Mouse (Mus musculus) MEL (cell line): ENCODE measurements around the gene Nme7. TPM values are rescaled to one million over a fixed set of nuclear protein-coding genes. Genes with fewer than 3 reads are reported as not detected.

Source experiments
- DNase-seq: peaks from one replicate; pipeline ENCODE4 v3.0.0; 2011; ENCODE audit warnings: low read depth, low spot score
- H3K27ac ChIP-seq: 2 replicates; pipeline ENCODE4 v1.5.1; 2012; ENCODE audit warnings: low read depth, mild to moderate bottlenecking, control low read depth, low read length, moderate library complexity; ENCODE audit not compliant: control insufficient read depth
- H3K27me3 ChIP-seq, 2 experiments: fragments of 150-350 bp in 1 of 2; sonication (generic) in 1 of 2; 2 replicates each; pipeline ENCODE4 v1.6.1; 2012; ENCODE audit warnings: low read length in 2 of 2, mild to moderate bottlenecking in 2 of 2, improper control_type of control experiment in 1 of 2, moderate library complexity in 1 of 2; ENCODE audit not compliant: insufficient read depth in 2 of 2, control insufficient read depth in 1 of 2
- H3K36me3 ChIP-seq, 2 experiments: 2 replicates each; pipeline ENCODE4 v1.6.1; 2012 to 2014; ENCODE audit warnings: low read length in 2 of 2, improper control_type of control experiment in 1 of 2, inconsistent platforms in 1 of 2, mild to moderate bottlenecking in 1 of 2; ENCODE audit not compliant: insufficient read depth in 2 of 2, control insufficient read depth in 1 of 2
- H3K4me1 ChIP-seq, 2 experiments: fragments of 150-350 bp in 1 of 2; sonication (generic) in 1 of 2; 2 replicates each; pipeline ENCODE4 v1.6.1; 2012; ENCODE audit warnings: low read length in 2 of 2, improper control_type of control experiment in 1 of 2, mild to moderate bottlenecking in 1 of 2; ENCODE audit not compliant: insufficient read depth in 2 of 2, control insufficient read depth in 1 of 2
- H3K4me3 ChIP-seq, 2 experiments: fragments of 150-350 bp in 1 of 2; sonication (generic) in 1 of 2; 2 replicates each; pipeline ENCODE4 v1.5.1; 2012; ENCODE audit warnings: low read depth in 2 of 2, low read length in 2 of 2, mild to moderate bottlenecking in 2 of 2, moderate library complexity in 2 of 2, control low read depth in 1 of 2, improper control_type of control experiment in 1 of 2; ENCODE audit not compliant: control insufficient read depth in 1 of 2, insufficient read depth in 1 of 2
- H3K79me2 ChIP-seq: 2 replicates; pipeline ENCODE4 v1.6.1; 2012; ENCODE audit warnings: mild to moderate bottlenecking, low read length, moderate library complexity; ENCODE audit not compliant: control insufficient read depth, poor library complexity, insufficient read depth
- H3K9ac ChIP-seq: 2 replicates; pipeline ENCODE4 v1.6.1; 2012; ENCODE audit warnings: low read depth, mild to moderate bottlenecking, control low read depth, low read length, moderate library complexity; ENCODE audit not compliant: control insufficient read depth, poor library complexity, severe bottlenecking
- H3K9me3 ChIP-seq: fragments of 150-350 bp; sonication (generic); replicated peaks from 2 replicates; pipeline ENCODE4 v1.6.1; 2012; ENCODE audit warnings: mild to moderate bottlenecking, low read length, improper control_type of control experiment, moderate library complexity; ENCODE audit not compliant: insufficient read depth
- BHLHE40 ChIP-seq: IDR thresholded peaks from 2 replicates; pipeline ENCODE4 v1.6.1; 2012; ENCODE audit warnings: low read depth, mild to moderate bottlenecking, inconsistent platforms, low read length, improper control_type of control experiment, borderline replicate concordance
- CHD2 ChIP-seq: IDR thresholded peaks from 2 replicates; pipeline ENCODE4 v1.6.1; 2011; ENCODE audit warnings: low read length, improper control_type of control experiment
- CTCF ChIP-seq, 3 experiments: IDR thresholded peaks in 2 of 3; conservative IDR thresholded peaks in 1 of 3; 2 replicates each; pipeline ENCODE4 v1.5.1; 2011 to 2012; ENCODE audit warnings: low read length in 3 of 3, low read depth in 2 of 3, mild to moderate bottlenecking in 2 of 3, improper control_type of control experiment in 1 of 3, inconsistent platforms in 1 of 3, mixed read lengths in 1 of 3, moderate library complexity in 1 of 3; ENCODE audit not compliant: control insufficient read depth in 1 of 3, insufficient read depth in 1 of 3, poor library complexity in 1 of 3, severe bottlenecking in 1 of 3
- E2F4 ChIP-seq: IDR thresholded peaks from 2 replicates; pipeline ENCODE4 v1.6.1; 2011; ENCODE audit warnings: low read depth, low read length, improper control_type of control experiment, borderline replicate concordance
- ETS1 ChIP-seq: IDR thresholded peaks from 2 replicates; pipeline ENCODE4 v1.6.1; 2012; ENCODE audit warnings: low read depth, mild to moderate bottlenecking, inconsistent platforms, low read length, improper control_type of control experiment, moderate library complexity
- HCFC1 ChIP-seq: IDR thresholded peaks from 2 replicates; pipeline ENCODE4 v1.6.1; 2012; ENCODE audit warnings: low read depth, mild to moderate bottlenecking, inconsistent platforms, low read length, improper control_type of control experiment, moderate library complexity
- JUND ChIP-seq: IDR thresholded peaks from 2 replicates; pipeline ENCODE4 v1.6.1; 2011; ENCODE audit warnings: low read depth, mild to moderate bottlenecking, improper control_type of control experiment, low read length
- MAX ChIP-seq: IDR thresholded peaks from 2 replicates; pipeline ENCODE4 v1.6.1; 2011; ENCODE audit warnings: low read length, improper control_type of control experiment
- MAZ ChIP-seq: IDR thresholded peaks from 2 replicates; pipeline ENCODE4 v1.6.1; 2012; ENCODE audit warnings: low read depth, mild to moderate bottlenecking, inconsistent platforms, low read length, improper control_type of control experiment
- MEF2A ChIP-seq: IDR thresholded peaks from 2 replicates; pipeline ENCODE4 v1.6.1; 2014; ENCODE audit warnings: low read depth, mild to moderate bottlenecking, inconsistent platforms, low read length, improper control_type of control experiment; ENCODE audit not compliant: poor library complexity, insufficient replicate concordance, severe bottlenecking; ENCODE audit errors: extremely low read depth
- MXI1 ChIP-seq: IDR thresholded peaks from 2 replicates; pipeline ENCODE4 v1.6.1; 2011; ENCODE audit warnings: mild to moderate bottlenecking, low read depth, low read length, improper control_type of control experiment
- MYB ChIP-seq: IDR thresholded peaks from 2 replicates; pipeline ENCODE4 v1.6.1; 2011; ENCODE audit warnings: mild to moderate bottlenecking, low read depth, low read length, improper control_type of control experiment
- MYC ChIP-seq: IDR thresholded peaks from 2 replicates; pipeline ENCODE4 v1.6.1; 2011; ENCODE audit warnings: low read depth, mild to moderate bottlenecking, low read length, improper control_type of control experiment, moderate library complexity
- NRF1 ChIP-seq: IDR thresholded peaks from 2 replicates; pipeline ENCODE4 v1.6.1; 2014; ENCODE audit warnings: low read depth, mild to moderate bottlenecking, inconsistent platforms, low read length, improper control_type of control experiment, moderate library complexity; ENCODE audit not compliant: poor library complexity, insufficient read depth, severe bottlenecking
- POLR2A ChIP-seq, 2 experiments: IDR thresholded peaks; 2 replicates each; pipeline ENCODE4 v1.6.1; 2011 to 2012; ENCODE audit warnings: low read length in 2 of 2, mild to moderate bottlenecking in 2 of 2, control low read depth in 1 of 2, improper control_type of control experiment in 1 of 2, low read depth in 1 of 2, moderate library complexity in 1 of 2; ENCODE audit not compliant: control insufficient read depth in 1 of 2, insufficient read depth in 1 of 2, poor library complexity in 1 of 2
- POLR2AphosphoS5 ChIP-seq: IDR thresholded peaks from 2 replicates; pipeline ENCODE4 v1.6.1; 2012; ENCODE audit warnings: low read depth, borderline replicate concordance, mild to moderate bottlenecking, inconsistent platforms, low read length, moderate library complexity, mixed read lengths
- RAD21 ChIP-seq: IDR thresholded peaks from 2 replicates; pipeline ENCODE4 v1.6.1; 2011; ENCODE audit warnings: mild to moderate bottlenecking, low read depth, low read length, improper control_type of control experiment
- RCOR1 ChIP-seq: IDR thresholded peaks from 2 replicates; pipeline ENCODE4 v1.6.1; 2012; ENCODE audit warnings: low read depth, mild to moderate bottlenecking, inconsistent platforms, low read length, improper control_type of control experiment
- TAL1 ChIP-seq: IDR thresholded peaks from 2 replicates; pipeline ENCODE4 v1.6.1; 2012; ENCODE audit warnings: mild to moderate bottlenecking, inconsistent platforms, low read length, moderate library complexity, mixed read lengths
- TBP ChIP-seq: IDR thresholded peaks from 2 replicates; pipeline ENCODE4 v1.8.0; 2011; ENCODE audit warnings: low read depth, low read length, improper control_type of control experiment
- UBTF ChIP-seq: IDR thresholded peaks from 2 replicates; pipeline ENCODE4 v1.6.1; 2012; ENCODE audit warnings: low read depth, mild to moderate bottlenecking, inconsistent platforms, low read length, improper control_type of control experiment, moderate library complexity, borderline replicate concordance; ENCODE audit not compliant: insufficient read depth
- USF2 ChIP-seq, 2 experiments: IDR thresholded peaks; 2 replicates each; pipeline ENCODE4 v1.6.1; 2011 to 2012; ENCODE audit warnings: improper control_type of control experiment in 2 of 2, low read length in 2 of 2, borderline replicate concordance in 1 of 2, inconsistent platforms in 1 of 2, low read depth in 1 of 2, mild to moderate bottlenecking in 1 of 2; ENCODE audit not compliant: insufficient read depth in 1 of 2
- ZKSCAN1 ChIP-seq: IDR thresholded peaks from 2 replicates; pipeline ENCODE4 v1.6.1; 2012; ENCODE audit warnings: low read depth, mild to moderate bottlenecking, inconsistent platforms, low read length, improper control_type of control experiment, moderate library complexity
- polyA plus RNA-seq, 2 experiments: library from polyadenylated mRNA; stranded (reverse) in 1 of 2; unstranded in 1 of 2; fragments of >175 nt in 1 of 2; fragments of >200 nt in 1 of 2; gene quantifications; 2 replicates each; pipeline versions ENCODE4 v1.2.1 to v1.2.4; 2012; ENCODE audit warnings: low replicate concordance in 2 of 2, low read depth in 1 of 2; ENCODE audit not compliant: insufficient read length in 2 of 2, insufficient read depth in 1 of 2, missing spikeins in 1 of 2
- total RNA-seq: library from RNA; depleted of rRNA; stranded (reverse); fragments of 300-350 nt; gene quantifications from 2 replicates; pipeline ENCODE4 v1.2.3, GENCODE M21; 2012

Nme7 gene
- total and polyA plus RNA-seq, 3 experiments, result 23.2 to 27.6 TPM; not detected in 1

DNA sequence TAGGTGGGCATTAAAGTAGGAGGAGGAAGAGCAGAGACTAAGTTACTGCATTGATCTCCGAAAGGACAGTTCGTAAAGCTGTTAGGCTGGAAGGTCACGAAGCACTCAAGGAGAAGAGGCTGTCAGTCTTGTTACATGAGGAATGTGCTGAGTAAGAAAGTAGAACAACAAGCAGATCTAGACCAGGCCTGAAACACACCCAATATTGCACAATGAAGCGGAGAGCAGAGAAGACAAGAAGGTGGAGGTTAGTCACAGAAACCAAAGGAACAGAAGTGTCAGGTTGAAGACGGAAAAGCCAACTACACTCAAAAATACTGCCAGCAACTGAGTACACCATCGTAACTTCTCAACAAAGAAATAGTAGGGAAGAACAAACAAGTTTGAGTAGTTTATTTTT, 9.8 kb upstream of the Nme7 start:
- peaks cover 3 to 15% of the 10 kb centered on the region in 2 experiments for H3K36me3 ChIP-seq

DNA sequence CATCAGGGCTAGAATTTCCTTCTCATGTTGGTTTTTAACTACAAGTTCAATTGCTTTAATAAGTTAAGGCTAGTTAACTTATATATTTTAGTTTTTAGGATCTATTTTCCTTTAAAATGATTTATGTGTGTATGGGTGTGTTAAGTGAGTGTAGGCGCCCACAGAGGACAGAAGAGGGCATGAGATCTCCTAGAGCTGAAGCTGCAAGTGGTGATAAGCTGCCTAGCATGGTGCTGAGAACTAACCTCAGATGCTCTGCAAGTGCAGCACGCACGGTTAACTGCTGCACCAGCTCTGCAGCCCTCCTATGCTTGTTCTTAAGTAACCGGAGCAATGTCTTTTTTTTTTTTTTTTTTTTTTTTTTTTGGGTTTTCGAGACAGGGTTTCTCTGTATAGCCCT, 7.4 kb upstream of the Nme7 start:
- Histone ChIP-seq H3K9me3 (no peaks in the 10 kb centered on the region), H3K9ac (no peak overlapping the region), H3K27me3 (no peaks in the 10 kb centered on the region), H3K79me2 (no peaks in the 10 kb centered on the region), H3K4me1 (peaks cover 0 to 4% of the 10 kb centered on the region in 2 experiments; a peak in 1 of 4 replicates), H3K36me3 (peaks cover 3 to 24% of the 10 kb centered on the region in 2 experiments), H3K4me3 (no peak overlapping the region), H3K27ac (no peak overlapping the region)
- TF ChIP-seq MYC (no peak), POLR2AphosphoS5 (no peak), CTCF (IDR thresholded peaks at IDR 0.05 in 2 of 3, conservative IDR thresholded peaks at IDR 0.05 in 1 of 3; ENCODE audit: control insufficient read depth in 1 of 3, insufficient read depth in 1 of 3, low read depth in 2 of 3, low read length in 3 of 3, poor library complexity in 1 of 3, severe bottlenecking in 1 of 3) (no peak), CHD2 (no peak), NRF1 (no peak), ZKSCAN1 (no peak), MXI1 (no peak), MAX (no peak), JUND (no peak), TAL1 (no peak), MAZ (no peak), E2F4 (no peak), BHLHE40 (no peak), HCFC1 (no peak), UBTF (no peak), MYB (no peak), POLR2A (IDR thresholded peaks at IDR 0.05; ENCODE audit: control insufficient read depth in 1 of 2, insufficient read depth in 1 of 2, low read depth in 1 of 2, low read length in 2 of 2, poor library complexity in 1 of 2) (no peak), ETS1 (no peak), RAD21 (no peak)
- DNase-seq, result no peak

More for the DNA sequence above, 9.8 kb upstream of the Nme7 start:
- Histone ChIP-seq H3K9ac (no peak overlapping the region), H3K79me2 (no peaks in the 10 kb centered on the region), H3K4me1 (peaks cover 0 to 4% of the 10 kb centered on the region in 2 experiments; a peak in 1 of 4 replicates), H3K9me3 (no peaks in the 10 kb centered on the region), H3K27ac (no peak overlapping the region), H3K4me3 (no peak overlapping the region), H3K27me3 (no peaks in the 10 kb centered on the region)
- DNase-seq, result no peak
- TF ChIP-seq USF2 (IDR thresholded peaks at IDR 0.05; ENCODE audit: borderline replicate concordance in 1 of 2, insufficient read depth in 1 of 2, low read depth in 1 of 2, low read length in 2 of 2), result no peak
- TF ChIP-seq MYC, result no peak
- no peak for TF ChIP-seq TAL1
- no peak for TF ChIP-seq RCOR1
- no peak for TF ChIP-seq TBP
- TF ChIP-seq E2F4, result no peak
- TF ChIP-seq MEF2A, result no peak
- TF ChIP-seq CHD2, result no peak
